Mouse (Mus musculus) ES-E14 (cell line): ENCODE results near the gene Krt8.

Experiments
- CHD2 ChIP-seq: IDR thresholded peaks from 2 replicates; pipeline ENCODE4 v1.6.1; 2014; ENCODE audit warnings: mild to moderate bottlenecking, low read depth, low read length, inconsistent platforms
- HCFC1 ChIP-seq: IDR thresholded peaks from 2 replicates; pipeline ENCODE4 v1.6.1; 2012; ENCODE audit warnings: low read length, inconsistent platforms, borderline replicate concordance; ENCODE audit not compliant: insufficient read depth
- MAFK ChIP-seq: IDR thresholded peaks from 2 replicates; pipeline ENCODE4 v1.6.1; 2014; ENCODE audit warnings: mild to moderate bottlenecking, low read depth, low read length, inconsistent platforms; ENCODE audit not compliant: insufficient read depth
- ZC3H11A ChIP-seq: IDR thresholded peaks from 2 replicates; pipeline ENCODE4 v1.6.1; 2012; ENCODE audit warnings: low read depth, mild to moderate bottlenecking, inconsistent platforms, low read length, borderline replicate concordance

DNA sequence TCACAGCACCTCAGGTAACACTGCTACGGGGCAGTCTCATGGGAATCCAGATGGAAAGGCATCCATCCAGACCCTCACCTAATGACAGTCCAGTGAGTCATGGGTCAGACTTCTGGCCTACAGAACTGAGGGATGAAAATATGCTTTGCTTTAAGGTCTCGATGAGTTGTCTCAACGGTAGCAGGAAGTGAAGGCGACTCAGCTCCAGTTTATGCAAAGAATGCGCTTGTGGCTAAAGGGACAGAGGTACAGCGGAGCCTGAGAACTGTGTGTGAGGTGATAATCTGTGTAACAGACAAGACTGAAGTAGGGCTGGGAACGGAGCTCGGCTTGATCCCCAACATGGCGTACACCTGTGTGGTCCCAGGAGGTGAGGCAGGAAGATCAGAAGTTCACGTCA, 41.4 kb upstream of the Krt8 start:
- TF ChIP-seq HCFC1 = no peak
- TF ChIP-seq ZC3H11A = no peak
- no peak for TF ChIP-seq MAFK
- TF ChIP-seq CHD2 = no peak
